Mouse (Mus musculus) stomach, postnatal 0 days (tissue): ENCODE data around the gene Rfx3.

Experiments used
- CTCF ChIP-seq: IDR thresholded peaks from 2 replicates; pipeline ENCODE4 v1.5.1; 2016; ENCODE audit warnings: antibody characterized with exemption, low read depth, mild to moderate bottlenecking, moderate library complexity
- EP300 ChIP-seq: optimal IDR thresholded peaks from 2 replicates; pipeline ENCODE3; 2016; ENCODE audit warnings: antibody characterized with exemption

GRCm38 (mm10) chr19:28044950-28045349, 34.0 kb upstream of the Rfx3 start:
- TF ChIP-seq CTCF, result no peak
- no peak for TF ChIP-seq EP300
